Mouse (Mus musculus): ENCODE measurements around the gene Prcd. TPM values are rescaled to one million over a fixed set of nuclear protein-coding genes. Genes with fewer than 3 reads are reported as not detected.

Prcd gene
- total and polyA plus RNA-seq, 3 experiments = not detected

DNA sequence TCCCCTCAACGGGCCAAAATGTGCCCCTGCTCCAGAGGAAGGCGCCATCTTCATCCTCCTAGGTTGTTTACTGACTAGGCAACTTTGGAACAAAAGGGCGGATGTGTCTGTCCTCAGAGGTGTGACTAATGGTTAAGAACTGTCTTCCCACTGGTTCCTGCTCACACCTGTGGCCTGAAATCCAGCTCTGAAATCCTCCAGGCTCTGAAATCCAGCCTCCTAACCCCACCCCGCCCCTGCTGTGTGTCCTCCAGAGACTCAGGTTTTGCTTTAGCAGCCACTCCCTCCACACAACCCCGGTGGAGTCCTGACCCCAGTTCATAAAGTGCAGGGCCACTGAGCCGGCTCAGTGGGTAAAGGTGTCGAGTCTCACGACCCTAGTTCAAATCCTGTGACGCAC is 44.2 kb downstream of the Prcd start:
- dilution Hi-C loops (cut with MboI; ENCODE audit: extremely low pct_ligation_motif_present, extremely low pct_unique_long_range_greater_than_20kb, low sequenced_read_pairs) = no loop called here
- H3K9ac ChIP-seq (ENCODE audit: insufficient read depth, low read depth) = no peak overlapping the region
- H3K27me3 ChIP-seq (replicated peaks) = no peaks in the 10 kb centered on the region
- in situ Hi-C loops (cut with MboI; ENCODE audit: low pct_ligation_motif_present, low pct_unique_long_range_greater_than_20kb, low sequenced_read_pairs) = no loop called here
- H3K79me2 ChIP-seq (replicated peaks; ENCODE audit: control insufficient read depth, extremely low read depth, insufficient read depth, poor library complexity, severe bottlenecking) = no peaks in the 10 kb centered on the region
- H3K4me2 ChIP-seq (ENCODE audit: insufficient read depth, low read depth, poor library complexity, severe bottlenecking) = no peak overlapping the region
- no peaks in the 10 kb centered on the region for H3K9me3 ChIP-seq (replicated peaks; ENCODE audit: low read length)
- no peak for TF ChIP-seq ELF1 (IDR thresholded peaks at IDR 0.05; ENCODE audit: low read depth, low read length)
- TF ChIP-seq ZKSCAN1 (IDR thresholded peaks at IDR 0.05; ENCODE audit: borderline replicate concordance, low read depth, low read length) = no peak
- no peak for TF ChIP-seq MAZ (IDR thresholded peaks at IDR 0.05; ENCODE audit: low read depth, low read length)
- TF ChIP-seq ZMIZ1 (IDR thresholded peaks at IDR 0.05; ENCODE audit: low read depth, low read length) = no peak
- no peak for TF ChIP-seq UBTF (IDR thresholded peaks at IDR 0.05; ENCODE audit: low read depth, low read length)
- no peak for TF ChIP-seq PAX5 (IDR thresholded peaks at IDR 0.05; ENCODE audit: low read length)
- TF ChIP-seq GABPA (IDR thresholded peaks at IDR 0.05; ENCODE audit: insufficient replicate concordance, low read depth, low read length) = no peak
- no peak for TF ChIP-seq USF2 (conservative IDR thresholded peaks at IDR 0.05; ENCODE audit: low read depth, low read length)
- TF ChIP-seq IRF4 (IDR thresholded peaks at IDR 0.05; ENCODE audit: low read depth, low read length) = no peak
- no peak for TF ChIP-seq ETS1 (conservative IDR thresholded peaks at IDR 0.05; ENCODE audit: low read depth, low read length)
- no peak for TF ChIP-seq BHLHE40 (IDR thresholded peaks at IDR 0.05; ENCODE audit: low read depth, low read length)
- no peak for TF ChIP-seq NRF1 (IDR thresholded peaks at IDR 0.05; ENCODE audit: low read depth, low read length)
- no peak for TF ChIP-seq MYC (IDR thresholded peaks at IDR 0.05; ENCODE audit: low read depth, low read length)
- TF ChIP-seq RAD21 (IDR thresholded peaks at IDR 0.05; ENCODE audit: low read depth, low read length) = no peak
- TF ChIP-seq MXI1 (IDR thresholded peaks at IDR 0.05; ENCODE audit: low read depth, low read length) = no peak
- no peak for TF ChIP-seq TCF12 (IDR thresholded peaks at IDR 0.05; ENCODE audit: low read depth, low read length)
- no peaks in the 10 kb centered on the region for H3K36me3 ChIP-seq (replicated peaks in 1 of 2; ENCODE audit: control insufficient read depth in 1 of 2, insufficient read depth in 1 of 2, low read length in 1 of 2)
- no peak overlapping the region for H3K27ac ChIP-seq (ENCODE audit: insufficient read depth, low read depth)
- no peak overlapping the region for H3K4me3 ChIP-seq (replicated peaks in 1 of 3; ENCODE audit: low read depth in 2 of 3, low read length in 2 of 3, poor library complexity in 1 of 3)
- no peaks in the 10 kb centered on the region for H3K4me1 ChIP-seq (ENCODE audit: control insufficient read depth in 1 of 2, insufficient read depth in 2 of 2)
- DNase-seq (ENCODE audit: extremely low read depth) = no peak

DNA sequence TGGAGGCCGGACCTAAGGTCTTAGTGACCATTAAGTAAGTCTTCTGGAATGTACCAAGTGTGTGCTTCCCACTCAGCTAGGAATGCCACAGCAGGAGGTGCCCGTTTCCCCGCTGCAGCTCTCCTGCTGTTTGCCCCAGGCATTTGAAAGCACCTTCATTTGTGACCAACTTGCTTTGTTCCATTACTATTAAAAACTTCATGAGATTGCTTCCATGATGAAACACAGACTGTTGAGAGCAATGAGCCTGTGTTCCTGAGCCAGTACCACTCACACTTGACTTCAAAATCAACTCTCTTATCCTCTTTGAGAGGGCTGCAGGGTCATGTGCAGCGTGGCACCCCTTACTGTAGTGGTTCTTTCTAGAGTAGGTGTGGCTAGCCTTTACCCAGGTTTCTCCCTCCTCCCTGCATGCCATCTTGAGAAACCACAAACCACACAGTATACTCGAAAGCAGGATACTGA is 48.1 kb downstream of the Prcd start:
- dilution Hi-C loops (cut with MboI; ENCODE audit: extremely low pct_ligation_motif_present, extremely low pct_unique_long_range_greater_than_20kb, low sequenced_read_pairs) (no loop called here), in situ Hi-C loops (cut with MboI; ENCODE audit: low pct_ligation_motif_present, low pct_unique_long_range_greater_than_20kb, low sequenced_read_pairs) (no loop called here)
- Histone ChIP-seq H3K27ac (ENCODE audit: insufficient read depth, low read depth) (no peak overlapping the region), H3K27me3 (replicated peaks) (no peaks in the 10 kb centered on the region), H3K9me3 (replicated peaks; ENCODE audit: low read length) (no peaks in the 10 kb centered on the region), H3K4me3 (replicated peaks in 1 of 3; ENCODE audit: low read depth in 2 of 3, low read length in 2 of 3, poor library complexity in 1 of 3) (no peak overlapping the region), H3K9ac (ENCODE audit: insufficient read depth, low read depth) (no peak overlapping the region), H3K36me3 (replicated peaks in 1 of 2; ENCODE audit: control insufficient read depth in 1 of 2, insufficient read depth in 1 of 2, low read length in 1 of 2) (no peaks in the 10 kb centered on the region), H3K79me2 (replicated peaks; ENCODE audit: control insufficient read depth, extremely low read depth, insufficient read depth, poor library complexity, severe bottlenecking) (no peaks in the 10 kb centered on the region), H3K4me1 (ENCODE audit: control insufficient read depth in 1 of 2, insufficient read depth in 2 of 2) (no peaks in the 10 kb centered on the region), H3K4me2 (ENCODE audit: insufficient read depth, low read depth, poor library complexity, severe bottlenecking) (no peak overlapping the region)
- no peak for TF ChIP-seq CHD2 (IDR thresholded peaks at IDR 0.05; ENCODE audit: low read length)
- no peak for TF ChIP-seq CTCF (conservative IDR thresholded peaks at IDR 0.05 in 1 of 2, IDR thresholded peaks at IDR 0.05 in 1 of 2; ENCODE audit: low read depth in 2 of 2, low read length in 2 of 2)
- TF ChIP-seq NRF1 (IDR thresholded peaks at IDR 0.05; ENCODE audit: low read depth, low read length) = no peak
- TF ChIP-seq ZMIZ1 (IDR thresholded peaks at IDR 0.05; ENCODE audit: low read depth, low read length) = no peak
- TF ChIP-seq USF2 (conservative IDR thresholded peaks at IDR 0.05; ENCODE audit: low read depth, low read length) = no peak
- no peak for TF ChIP-seq MAFK (IDR thresholded peaks at IDR 0.05; ENCODE audit: insufficient replicate concordance, low read length)
- TF ChIP-seq CHD1 (IDR thresholded peaks at IDR 0.05; ENCODE audit: low read depth, low read length) = no peak
- no peak for TF ChIP-seq ELF1 (IDR thresholded peaks at IDR 0.05; ENCODE audit: low read depth, low read length)
- no peak for TF ChIP-seq E2F4 (IDR thresholded peaks at IDR 0.05; ENCODE audit: insufficient replicate concordance, low read depth, low read length)
- TF ChIP-seq RAD21 (IDR thresholded peaks at IDR 0.05; ENCODE audit: low read depth, low read length) = no peak
- TF ChIP-seq JUND (conservative IDR thresholded peaks at IDR 0.05; ENCODE audit: low read depth, low read length) = no peak
- TF ChIP-seq MXI1 (IDR thresholded peaks at IDR 0.05; ENCODE audit: low read depth, low read length) = no peak
- TF ChIP-seq RCOR1 (conservative IDR thresholded peaks at IDR 0.05; ENCODE audit: low read depth, low read length) = no peak
- TF ChIP-seq SMC3 (IDR thresholded peaks at IDR 0.05; ENCODE audit: low read depth, low read length) = no peak
- no peak for DNase-seq (ENCODE audit: extremely low read depth)
